Mouse (Mus musculus) gastrocnemius, adult 2 months (tissue): ENCODE data around the gene Csnk1g1. TPM values are rescaled to one million over a fixed set of nuclear protein-coding genes. Genes with fewer than 3 reads are reported as not detected.

Experiments
- DNase-seq: peaks from one replicate; pipeline ENCODE4 v3.0.0; 2022
- H3K27ac ChIP-seq: fragments of 200-600 bp; 2 replicates; pipeline ENCODE4 v1.8.1; 2022; ENCODE audit warnings: mild to moderate bottlenecking
- H3K4me3 ChIP-seq: fragments of 200-600 bp; 2 replicates; pipeline ENCODE4 v1.8.1; 2022; ENCODE audit warnings: mild to moderate bottlenecking, moderate library complexity
- CTCF ChIP-seq: fragments of 200-600 bp; IDR thresholded peaks from 2 replicates; pipeline ENCODE4 v1.8.1; 2022; ENCODE audit warnings: antibody characterized with exemption, mild to moderate bottlenecking, moderate library complexity
- intact Hi-C: fragments of 180-260 bp; cut with DNase I; formaldehyde crosslinking; loops from one replicate; pipeline ENCODE4 v1.15.1; 2025
- total RNA-seq, 2 experiments: library from RNA; stranded (reverse); gene quantifications; 2 replicates each; pipeline ENCODE4 v1.2.3; 2021

Gene Csnk1g1
- total RNA-seq, 2 experiments from 2014 or later, result 7.9 to 8.0 TPM

GRCm38 (mm10) chr9:66060986-66061385 lies 152.3 kb downstream of the Csnk1g1 start:
- no peak for DNase-seq
- Histone ChIP-seq H3K27ac (peak overlapping the region; percentile 93), H3K4me3 (peak overlapping the region; percentile 87)
- intact Hi-C loops, result loop anchor here (5.0 kb wide), 1 partner anchor 61 kb away; no protein-coding TSS in a partner anchor
- no peak for TF ChIP-seq CTCF

- no peak for DNase-seq
- TF ChIP-seq CTCF, result no peak
- Histone ChIP-seq H3K27ac (no peak overlapping the region), H3K4me3 (no peak overlapping the region)
- intact Hi-C loops, result loop anchor here (5.0 kb wide), 1 partner anchor 61 kb away; no protein-coding TSS in a partner anchor
Observed at GRCm38 (mm10) chr9:66061656-66062055, 152.9 kb downstream of the Csnk1g1 start.

- intact Hi-C loops, result loop anchor here (5.0 kb wide), 1 partner anchor 59 kb away; no protein-coding TSS in a partner anchor
- Histone ChIP-seq H3K4me3 (no peak overlapping the region), H3K27ac (no peak overlapping the region)
- no peak for TF ChIP-seq CTCF
- no peak for DNase-seq
Observed at GRCm38 (mm10) chr9:66063446-66063845, 154.7 kb downstream of the Csnk1g1 start.

- Histone ChIP-seq H3K27ac (no peak overlapping the region), H3K4me3 (no peak overlapping the region)
- no peak for TF ChIP-seq CTCF
- no peak for DNase-seq
- intact Hi-C loops, result loop anchor here (5.0 kb wide), 1 partner anchor 58 kb away; no protein-coding TSS in a partner anchor
Observed at GRCm38 (mm10) chr9:66064316-66064715, 155.6 kb downstream of the Csnk1g1 start.

- TF ChIP-seq CTCF, result no peak
- DNase-seq, result no peak
- Histone ChIP-seq H3K27ac (no peak overlapping the region), H3K4me3 (no peak overlapping the region)
- intact Hi-C loops, result no loop called here
Observed at GRCm38 (mm10) chr9:66066791-66067190, 158.1 kb downstream of the Csnk1g1 start.

- intact Hi-C loops, result no loop called here
- DNase-seq, result peak; percentile 57
- Histone ChIP-seq H3K27ac (no peak overlapping the region), H3K4me3 (no peak overlapping the region)
- peak; percentile 53 for TF ChIP-seq CTCF
Observed at GRCm38 (mm10) chr9:66067542-66067941, 158.8 kb downstream of the Csnk1g1 start.

GRCm38 (mm10) chr9:66068056-66068455 lies 159.3 kb downstream of the Csnk1g1 start:
- H3K27ac ChIP-seq, result no peak overlapping the region
- H3K4me3 ChIP-seq, result no peak overlapping the region; the same call in 1 of the 2 replicates
- no peak for DNase-seq
- TF ChIP-seq CTCF, result no peak
- intact Hi-C loops, result no loop called here

- H3K4me3 ChIP-seq, result peak overlapping the region; percentile 73
- intact Hi-C loops, result no loop called here
- H3K27ac ChIP-seq, result peak overlapping the region; percentile 6
- peak; percentile 44 for DNase-seq
- TF ChIP-seq CTCF, result no peak
Observed at GRCm38 (mm10) chr9:66068971-66069391, 160.3 kb downstream of the Csnk1g1 start.

- no peak for TF ChIP-seq CTCF
- Histone ChIP-seq H3K4me3 (peak within 1 kb of the TSS; percentile 73), H3K27ac (peak within 1 kb of the TSS; percentile 6)
- DNase-seq, result peak; percentile 91
- intact Hi-C loops, result no loop called here
Observed at GRCm38 (mm10) chr9:66069583-66069982, 160.9 kb downstream of the Csnk1g1 start, which contains the start of gene Snx22. Snx22 (minus strand) TSS chr9:66069719.

GRCm38 (mm10) chr9:66070151-66070550 lies 161.4 kb downstream of the Csnk1g1 start:
- no peak for TF ChIP-seq CTCF
- DNase-seq, result no peak
- no peak overlapping the region for H3K4me3 ChIP-seq
- intact Hi-C loops, result no loop called here
- H3K27ac ChIP-seq, result no peak overlapping the region

- no peak overlapping the region for H3K4me3 ChIP-seq
- TF ChIP-seq CTCF, result no peak
- no peak for DNase-seq
Observed at GRCm38 (mm10) chr9:66072754-66073153, 164.0 kb downstream of the Csnk1g1 start.

GRCm38 (mm10) chr9:66078072-66078471 lies 169.3 kb downstream of the Csnk1g1 start:
- TF ChIP-seq CTCF, result no peak
- H3K4me3 ChIP-seq, result no peak overlapping the region
- DNase-seq, result no peak
- intact Hi-C loops, result no loop called here
- H3K27ac ChIP-seq, result no peak overlapping the region

More at GRCm38 (mm10) chr9:66072754-66073153, 164.0 kb downstream of the Csnk1g1 start:
- intact Hi-C loops, result no loop called here
- no peak overlapping the region for H3K27ac ChIP-seq

GRCm38 (mm10) chr9:66078493-66078892 lies 169.8 kb downstream of the Csnk1g1 start:
- Histone ChIP-seq H3K4me3 (no peak overlapping the region), H3K27ac (no peak overlapping the region)
- intact Hi-C loops, result no loop called here
- no peak for TF ChIP-seq CTCF
- no peak for DNase-seq

GRCm38 (mm10) chr9:66080804-66081459 lies 172.2 kb downstream of the Csnk1g1 start:
- no peak overlapping the region for H3K27ac ChIP-seq
- no peak overlapping the region for H3K4me3 ChIP-seq
- no peak for DNase-seq
- intact Hi-C loops, result no loop called here
- no peak for TF ChIP-seq CTCF
